Mouse (Mus musculus) WW6 (cell line): Measurements from ENCODE around the gene Rcvrn.

Source experiments
- DNase-seq: peaks from one replicate; pipeline ENCODE4 v3.0.0-alpha.2; 2013; ENCODE audit warnings: low read depth, low spot score

The Rcvrn gene

GRCm38 (mm10) chr11:67668460-67669007 is 26.6 kb upstream of the Rcvrn start:
- DNase-seq: no peak

DNA sequence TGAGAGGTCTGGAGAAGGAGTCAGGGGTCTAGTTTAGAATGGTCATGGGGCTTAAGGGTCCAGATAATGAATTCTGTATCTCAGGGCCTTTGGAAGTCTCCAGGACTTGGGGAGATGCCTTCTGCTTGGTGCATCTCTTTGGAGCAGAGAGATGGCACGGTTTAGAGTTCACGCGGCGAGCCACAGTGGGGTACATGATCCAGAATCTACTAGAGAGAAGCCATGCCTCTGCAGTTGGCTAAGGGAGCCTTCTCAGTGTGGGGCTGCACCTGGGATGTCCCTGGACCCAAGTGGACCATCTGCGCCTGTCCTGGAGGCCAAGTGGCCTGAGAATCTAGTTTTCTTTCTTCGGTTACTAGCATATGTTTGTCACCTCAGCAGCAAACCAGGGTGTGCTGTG is 25.1 kb upstream of the Rcvrn start:
- DNase-seq: no peak

DNA sequence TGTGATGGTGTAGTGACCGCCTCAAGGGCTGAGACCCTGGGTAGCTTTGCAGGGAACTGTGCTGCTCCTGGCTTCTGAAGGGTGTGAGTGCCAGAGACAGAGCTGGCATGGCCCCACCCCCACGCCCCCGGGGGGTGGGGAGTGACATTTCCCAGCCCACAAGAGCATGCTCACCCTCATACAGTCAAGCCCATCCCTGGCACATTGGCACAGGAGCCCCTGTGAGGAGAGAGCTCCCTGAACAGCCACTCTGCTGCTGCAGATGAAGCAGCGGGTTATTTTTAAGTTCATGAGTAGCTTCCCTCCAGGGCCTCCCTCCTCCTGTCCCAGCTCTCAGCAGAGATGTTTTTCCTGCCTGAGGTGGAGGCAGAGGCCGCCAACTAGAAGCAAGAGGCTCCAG is 23.0 kb upstream of the Rcvrn start:
- DNase-seq: no peak

DNA sequence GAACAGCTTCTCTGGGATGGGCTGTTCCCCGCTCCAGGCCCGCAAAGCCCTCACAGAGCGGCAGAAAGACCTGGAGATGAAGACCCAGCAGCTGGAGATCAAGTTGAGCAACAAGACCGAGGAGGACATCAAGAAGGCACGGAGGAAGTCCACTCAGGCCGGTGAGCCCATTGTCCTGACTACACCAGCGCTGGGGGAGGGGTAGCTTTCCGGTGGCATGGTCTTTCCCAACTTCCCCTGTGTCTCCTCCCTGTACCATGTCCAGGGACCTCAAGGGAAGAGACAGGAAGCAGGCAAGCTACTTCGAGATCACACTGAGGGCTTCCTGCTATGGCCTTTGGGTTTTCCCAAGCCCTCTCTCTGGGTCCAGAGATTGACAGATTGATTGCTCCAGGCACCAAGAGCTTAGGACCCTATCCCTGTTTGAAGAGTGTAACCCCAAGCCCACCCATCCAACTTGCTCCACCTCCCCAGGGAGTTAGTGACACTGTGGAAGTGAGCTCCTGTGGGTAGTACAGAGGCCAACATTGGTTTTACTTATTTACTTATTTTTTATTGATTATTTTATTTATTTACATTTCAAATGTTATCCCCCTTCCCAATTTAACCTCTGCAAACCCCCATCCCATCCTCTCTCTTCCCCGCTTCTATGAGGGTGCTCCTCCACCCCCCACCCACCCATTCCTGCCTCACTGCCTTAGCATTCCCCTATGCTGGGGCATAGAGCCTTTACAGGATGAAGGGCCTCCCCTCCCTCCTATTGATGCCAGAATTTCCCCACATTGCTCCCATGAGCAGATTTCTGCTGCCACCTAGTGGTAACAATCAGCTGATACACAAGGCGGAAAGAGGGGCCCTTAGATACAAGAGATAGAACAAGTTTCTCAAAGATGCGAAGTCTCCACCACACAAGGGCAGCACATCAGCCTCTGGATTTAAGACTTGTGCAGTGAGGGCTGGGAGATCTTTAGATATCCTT is 19.3 kb upstream of the Rcvrn start:
- DNase-seq: peak; percentile 42

DNA sequence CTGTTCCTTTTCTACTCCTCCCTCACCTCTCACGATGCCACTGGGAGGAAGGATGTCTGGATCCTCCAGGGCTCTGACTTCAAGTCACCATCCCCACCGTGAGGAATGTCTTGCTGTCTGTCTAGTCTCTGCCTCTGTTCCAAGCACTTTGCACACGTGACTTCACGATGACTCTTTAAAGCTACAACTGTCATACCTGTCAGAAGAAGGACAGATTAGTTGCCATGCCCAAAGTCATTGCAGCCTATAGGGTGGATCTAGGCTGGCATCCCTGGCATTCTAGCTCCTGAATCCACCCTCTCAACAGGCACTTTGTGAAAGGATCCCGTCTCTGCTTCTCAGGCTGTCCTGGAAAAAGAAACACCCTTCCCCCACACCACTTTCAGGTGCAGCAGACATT is 15.8 kb upstream of the Rcvrn start:
- no peak for DNase-seq

GRCm38 (mm10) chr11:67679930-67680329 is 15.2 kb upstream of the Rcvrn start:
- no peak for DNase-seq

DNA sequence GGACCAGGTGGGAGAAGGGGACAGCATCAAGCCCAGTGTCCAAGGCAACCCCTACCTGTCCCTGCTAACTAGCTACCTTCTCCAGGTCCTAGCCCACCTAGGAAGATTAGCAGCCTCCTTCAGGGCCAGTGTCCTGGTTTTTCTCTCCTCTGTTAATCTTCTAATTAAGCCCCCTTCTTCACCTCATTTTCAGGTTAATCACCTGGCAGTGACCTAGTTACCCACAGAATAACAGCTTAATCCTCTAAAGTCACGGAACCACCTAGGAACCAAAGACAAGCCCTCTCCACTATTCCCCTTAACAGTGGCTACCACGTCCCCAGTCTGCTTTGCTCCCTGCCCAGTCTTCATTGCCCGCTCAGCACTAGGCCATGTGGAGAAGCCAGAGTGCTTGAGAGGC is 13.3 kb upstream of the Rcvrn start:
- no peak for DNase-seq

DNA sequence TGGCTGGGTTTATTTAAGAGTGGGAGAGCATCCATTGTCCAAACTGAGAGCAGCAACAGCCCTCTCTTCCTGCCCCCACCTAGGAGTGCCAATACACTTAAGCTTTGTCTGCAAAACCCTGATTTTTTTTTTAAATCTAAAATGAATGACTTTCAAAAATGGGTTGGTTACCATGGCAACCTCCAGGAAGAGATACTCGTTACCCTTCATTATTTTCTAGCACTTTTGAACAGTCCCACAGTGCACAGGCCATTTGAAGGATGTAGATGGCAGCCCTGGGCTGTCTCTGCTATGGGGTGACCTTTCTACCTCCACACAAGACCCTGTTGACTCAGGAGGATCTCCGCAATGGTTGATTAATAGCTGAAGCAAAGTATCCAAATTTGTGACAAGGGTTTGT is 9.0 kb upstream of the Rcvrn start:
- no peak for DNase-seq

GRCm38 (mm10) chr11:67712976-67713375 is 17.9 kb downstream of the Rcvrn start:
- no peak for DNase-seq

DNA sequence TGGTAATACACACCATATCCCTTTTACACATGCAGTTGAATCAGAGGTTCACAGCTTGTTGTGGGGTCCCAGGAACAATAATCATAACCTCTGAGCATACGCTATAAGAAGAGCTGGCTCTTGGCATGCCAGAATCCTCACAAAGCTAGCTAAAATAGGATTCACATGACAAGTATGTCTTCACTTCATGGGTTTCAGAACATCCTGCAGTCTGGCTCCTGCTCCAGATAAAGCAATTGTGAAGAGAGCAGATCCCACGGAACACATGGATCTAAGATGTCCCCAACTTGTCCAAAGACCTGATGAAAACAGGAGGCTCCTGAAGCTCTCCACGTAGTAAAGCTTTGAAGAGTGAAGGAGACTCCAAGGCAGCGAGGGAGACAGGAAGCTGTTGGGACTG is 20.3 kb downstream of the Rcvrn start:
- DNase-seq: no peak

DNA sequence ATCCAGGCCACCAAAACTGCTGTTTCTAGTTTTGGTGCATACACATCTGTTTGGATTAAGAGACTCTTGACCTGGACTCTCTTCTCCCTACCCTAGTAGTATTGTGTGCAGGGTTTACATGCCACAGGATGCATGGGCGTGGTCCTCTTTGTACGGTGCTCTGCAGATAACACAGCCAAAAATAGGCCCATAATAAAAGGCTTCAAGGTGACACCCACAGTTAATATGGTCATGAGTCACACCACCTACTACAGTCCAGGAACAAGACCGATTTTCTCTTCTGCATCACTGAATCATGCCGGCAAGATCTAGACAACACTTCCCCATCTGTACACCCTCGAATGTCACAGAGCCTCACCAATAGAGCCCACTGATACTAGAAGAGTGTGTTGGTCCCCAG is 26.4 kb downstream of the Rcvrn start:
- DNase-seq: no peak

GRCm38 (mm10) chr11:67722399-67723156 is 27.5 kb downstream of the Rcvrn start:
- no peak for DNase-seq

DNA sequence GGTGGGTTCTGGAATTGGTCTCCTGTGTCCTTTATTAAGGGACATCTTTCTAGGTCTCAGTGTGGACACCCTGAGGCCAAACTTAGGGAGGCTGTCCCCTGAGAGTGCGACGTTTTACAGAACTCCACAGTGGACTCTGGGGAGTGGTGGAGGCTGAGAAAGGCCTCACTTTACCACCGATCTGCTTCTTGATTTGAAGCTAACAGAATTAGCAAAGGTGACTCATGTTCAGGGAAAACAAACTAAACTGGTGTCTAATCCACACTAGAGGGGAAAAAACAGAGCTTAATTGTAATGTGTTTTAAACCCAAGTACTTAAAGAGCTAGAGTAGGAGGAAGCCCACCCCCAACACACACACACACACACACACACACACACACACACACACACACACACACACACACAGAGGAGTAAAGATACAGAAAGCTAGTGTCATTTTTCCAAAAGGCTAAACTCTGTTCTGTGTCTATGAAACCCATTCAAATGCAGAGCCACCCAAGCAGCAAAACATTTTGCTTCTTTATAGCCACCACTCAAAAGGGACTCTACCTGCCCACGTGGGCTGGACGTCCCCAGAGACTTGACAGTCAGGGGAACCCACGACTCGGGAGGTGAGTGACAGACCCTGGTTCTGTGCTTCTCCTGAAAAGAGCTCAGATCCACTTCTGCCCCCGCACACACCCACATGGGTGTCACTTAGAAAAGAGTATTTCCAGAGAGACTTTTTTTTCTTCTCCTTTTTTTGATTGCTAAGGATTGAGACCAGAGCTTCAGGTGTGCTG is 28.3 kb downstream of the Rcvrn start:
- no peak for DNase-seq

- DNase-seq: no peak
These were observed 32.0 kb downstream of the Rcvrn start for GRCm38 (mm10) chr11:67727095-67727494.

- DNase-seq: no peak
These were observed 33.6 kb downstream of the Rcvrn start for GRCm38 (mm10) chr11:67728726-67729125.

DNA sequence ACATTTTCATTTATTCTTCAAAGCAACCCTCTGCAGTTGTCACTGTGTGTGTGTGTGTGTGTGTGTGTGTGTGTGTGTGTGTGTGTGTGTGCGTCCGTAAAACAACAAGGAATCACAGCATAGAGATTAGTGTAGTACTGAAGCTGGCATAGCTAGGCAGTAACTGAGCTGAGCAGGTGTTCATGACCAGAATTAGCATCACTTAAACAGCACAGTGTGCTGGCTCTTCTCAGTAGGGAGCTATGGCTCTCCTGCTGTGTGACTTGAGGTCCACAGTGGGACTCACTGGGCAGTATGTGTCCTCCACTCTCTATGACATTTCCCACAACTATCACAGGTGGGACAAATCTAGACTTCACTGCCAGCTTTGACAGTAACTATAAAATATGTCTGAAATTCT is 35.9 kb downstream of the Rcvrn start:
- no peak for DNase-seq

DNA sequence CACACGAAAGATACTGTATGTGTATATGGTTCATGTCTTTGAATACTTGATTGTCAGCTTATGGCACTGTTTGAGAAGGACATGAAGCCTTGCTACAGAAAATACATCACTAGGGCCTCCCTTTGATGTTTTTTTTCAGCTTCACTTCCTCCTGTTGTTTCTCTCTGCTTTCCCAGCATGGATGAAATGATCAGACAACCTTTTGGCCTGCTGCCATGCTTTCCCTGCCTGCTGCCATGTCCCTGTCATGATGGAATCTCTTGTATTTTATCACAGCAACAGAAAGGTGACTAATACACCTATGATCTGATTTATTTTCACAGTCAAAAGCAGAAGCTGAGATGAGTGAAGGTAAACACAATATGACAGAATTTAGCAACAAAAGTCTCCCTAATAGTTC is 38.6 kb downstream of the Rcvrn start:
- no peak for DNase-seq

GRCm38 (mm10) chr11:67734597-67734996 is 39.5 kb downstream of the Rcvrn start:
- no peak for DNase-seq

- no peak for DNase-seq
These were observed 43.2 kb downstream of the Rcvrn start for GRCm38 (mm10) chr11:67738345-67738744.

GRCm38 (mm10) chr11:67738846-67739490 is 43.8 kb downstream of the Rcvrn start:
- no peak for DNase-seq

DNA sequence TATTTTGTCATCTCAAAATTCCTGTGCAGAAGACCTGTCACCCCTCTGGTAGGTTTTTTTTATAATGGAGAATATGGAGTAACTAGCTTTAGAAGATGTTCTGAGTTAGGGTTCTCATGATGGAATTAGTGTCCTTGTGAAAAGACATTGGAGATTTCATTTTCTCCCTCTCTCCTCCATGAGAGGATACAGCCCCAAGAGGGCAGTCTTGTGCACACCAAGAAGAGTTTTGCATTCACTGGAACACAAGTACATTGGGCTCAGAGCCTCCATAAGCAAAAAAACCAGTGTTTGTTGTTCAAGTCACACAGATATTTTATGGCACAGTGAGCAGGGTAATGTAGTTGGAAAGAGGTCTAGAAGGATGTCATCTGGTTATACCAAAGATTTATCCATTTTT is 46.4 kb downstream of the Rcvrn start:
- DNase-seq: no peak
